Mouse (Mus musculus): ENCODE data around the gene Arsg.

Arsg gene

GRCm38 (mm10) chr11:109473171-109474085 lies at the start of gene Arsg, which contains the start of gene Slc16a6:
Arsg (plus strand) TSS chr11:109473374.
Slc16a6 (minus strand) TSS chr11:109473598.
- DNase-seq, result peak; percentile 88

GRCm38 (mm10) chr11:109425392-109426271 lies 47.5 kb upstream of the Arsg start, which contains the start of gene Amz2:
Amz2 (plus strand) TSS chr11:109425946.
- peak; percentile 96 for DNase-seq

- DNase-seq, result no peak
Observed at GRCm38 (mm10) chr11:109426272-109426586, 46.9 kb upstream of the Arsg start.

- DNase-seq, result no peak
Observed at GRCm38 (mm10) chr11:109427353-109427752, 45.8 kb upstream of the Arsg start.

- DNase-seq, result no peak
Observed at GRCm38 (mm10) chr11:109434233-109434798, 38.9 kb upstream of the Arsg start.

GRCm38 (mm10) chr11:109436889-109437288 lies 36.3 kb upstream of the Arsg start:
- DNase-seq, result no peak

GRCm38 (mm10) chr11:109439209-109439608 lies 34.0 kb upstream of the Arsg start:
- DNase-seq, result no peak

- peak; percentile 67 for DNase-seq
Observed at GRCm38 (mm10) chr11:109439829-109440340, 33.3 kb upstream of the Arsg start.

GRCm38 (mm10) chr11:109440641-109441040 lies 32.5 kb upstream of the Arsg start:
- DNase-seq, result no peak

- no peak for DNase-seq
Observed at GRCm38 (mm10) chr11:109441119-109441518, 32.1 kb upstream of the Arsg start.

GRCm38 (mm10) chr11:109442166-109442730 lies 30.9 kb upstream of the Arsg start:
- no peak for DNase-seq

GRCm38 (mm10) chr11:109443468-109444263 lies 29.5 kb upstream of the Arsg start:
- DNase-seq, result no peak

GRCm38 (mm10) chr11:109444600-109444999 lies 28.6 kb upstream of the Arsg start:
- DNase-seq, result no peak

GRCm38 (mm10) chr11:109445438-109446035 lies 27.6 kb upstream of the Arsg start:
- DNase-seq, result no peak

- no peak for DNase-seq
Observed at GRCm38 (mm10) chr11:109451169-109451568, 22.0 kb upstream of the Arsg start.

GRCm38 (mm10) chr11:109456261-109456660 lies 16.9 kb upstream of the Arsg start:
- DNase-seq, result no peak

- DNase-seq, result no peak
Observed at GRCm38 (mm10) chr11:109458165-109458564, 15.0 kb upstream of the Arsg start.

- no peak for DNase-seq
Observed at GRCm38 (mm10) chr11:109460586-109460985, 12.6 kb upstream of the Arsg start.

GRCm38 (mm10) chr11:109465068-109465467 lies 8.1 kb upstream of the Arsg start:
- DNase-seq, result no peak

- DNase-seq, result no peak
Observed at GRCm38 (mm10) chr11:109466987-109467386, 6.2 kb upstream of the Arsg start.

GRCm38 (mm10) chr11:109468133-109468532 lies 5.0 kb upstream of the Arsg start:
- DNase-seq, result no peak
